Mouse (Mus musculus): ENCODE data around the gene Acot6. TPM values are rescaled to one million over a fixed set of nuclear protein-coding genes. Genes with fewer than 3 reads are reported as not detected.
"Not testable (repeated sequence)": the region's sequence is repeated elsewhere in the genome, so short reads cannot be mapped to it uniquely, and the experiment has no call there.

Acot6 gene
- polyA plus RNA-seq (2014; fragmentation: Nextera tagmentation; extraction: Ambion mirVana) = 1.5 and 1.9 TPM in 2 replicates

DNA sequence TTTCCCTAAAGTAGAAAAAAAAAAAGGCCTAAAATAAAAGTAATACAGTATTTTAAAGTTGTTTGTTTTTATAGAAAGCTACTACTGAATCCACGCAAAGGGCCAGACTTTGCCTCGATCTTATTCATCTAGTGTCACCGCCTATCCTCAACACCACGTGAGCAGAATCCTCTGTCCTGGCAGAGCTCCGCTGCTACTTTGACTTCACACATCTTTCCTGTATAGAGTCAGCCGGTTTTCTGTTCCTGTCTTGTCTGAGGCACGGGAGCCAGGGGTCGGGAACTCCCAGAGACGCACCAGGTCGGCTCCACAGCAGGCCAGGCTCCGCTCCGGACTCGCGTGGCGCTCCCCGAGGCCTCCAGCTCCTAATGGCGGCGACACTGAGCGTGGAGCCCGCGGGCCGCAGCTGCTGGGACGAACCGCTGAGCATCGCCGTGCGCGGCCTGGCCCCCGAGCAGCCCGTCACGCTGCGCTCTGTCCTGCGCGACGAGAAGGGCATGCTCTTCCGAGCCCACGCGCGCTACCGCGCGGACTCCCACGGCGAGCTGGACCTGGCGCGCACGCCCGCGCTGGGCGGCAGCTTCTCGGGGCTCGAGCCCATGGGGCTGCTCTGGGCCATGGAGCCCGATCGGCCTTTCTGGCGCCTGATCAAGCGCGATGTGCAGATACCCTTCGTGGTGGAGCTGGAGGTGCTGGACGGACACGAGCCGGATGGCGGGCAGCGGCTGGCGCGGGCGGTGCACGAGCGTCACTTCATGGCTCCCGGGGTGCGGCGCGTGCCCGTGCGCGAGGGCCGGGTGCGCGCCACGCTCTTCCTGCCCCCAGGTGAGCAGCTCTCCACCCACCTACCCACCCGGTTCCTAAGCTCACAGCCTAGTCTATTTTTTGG is at the start of gene Acot6:
Gene Acot6 (plus strand): TSS at position 51 of the 889 bp plus-strand sequence.
- Histone ChIP-seq H3K4me2 (ENCODE audit: low read length) (peak within 1 kb of the TSS; percentile 76), H3K4me3 (replicated peaks; ENCODE audit: low read depth, low read length) (peak within 1 kb of the TSS; percentile 46), H3K9ac (replicated peaks; ENCODE audit: low read length) (peak within 1 kb of the TSS; percentile 58), H3K27ac (replicated peaks; ENCODE audit: low read depth, low read length) (0 out of 2 replicates have a peak within 1 kb of the TSS, but pooled peaks have one; percentile 20)
- H3K27me3 ChIP-seq (ENCODE audit: control insufficient read depth, insufficient read depth, low read length); H3K36me3 ChIP-seq (ENCODE audit: control insufficient read depth, insufficient read depth, low read length); H3K9me3 ChIP-seq (ENCODE audit: control insufficient read depth, low read length); H3K4me1 ChIP-seq (ENCODE audit: control insufficient read depth, insufficient read depth, low read length): not testable (repeated sequence)
- WGBS = 2% methylated on average over 73 of the region's 80 CpGs
- DNase-seq = peak; percentile 74
- peak; percentile 62; the same call in 1 of the 2 replicates for ATAC-seq (ENCODE audit: low FRiP score, low TSS enrichment)

DNA sequence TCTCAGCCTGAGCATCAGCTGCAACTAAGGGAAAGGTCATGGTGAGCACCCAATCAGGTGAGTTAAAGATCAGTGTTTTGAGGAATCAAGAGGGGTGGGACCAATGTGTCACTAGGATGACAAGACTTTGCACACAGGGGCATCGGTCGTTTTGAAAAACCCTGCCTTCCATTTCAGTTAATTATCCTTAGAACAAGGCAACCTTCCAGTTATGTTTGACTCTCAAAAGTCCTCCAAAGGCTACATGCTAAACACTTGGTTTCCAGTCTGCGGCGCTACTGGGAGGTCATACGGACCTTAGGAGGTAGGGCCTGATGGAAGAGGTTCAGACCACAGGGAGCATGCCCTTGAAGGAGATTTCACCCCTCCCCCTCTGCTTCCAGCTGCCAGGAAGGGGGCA is 49.7 kb upstream of the Acot6 start:
- H3K9me3 ChIP-seq (ENCODE audit: control insufficient read depth, low read length); H3K4me2 ChIP-seq (ENCODE audit: low read length); H3K27me3 ChIP-seq (ENCODE audit: control insufficient read depth, insufficient read depth, low read length); H3K36me3 ChIP-seq (ENCODE audit: control insufficient read depth, insufficient read depth, low read length); DNase-seq; H3K4me3 ChIP-seq (replicated peaks; ENCODE audit: low read depth, low read length); H3K9ac ChIP-seq (replicated peaks; ENCODE audit: low read length); ATAC-seq (ENCODE audit: low FRiP score, low TSS enrichment); H3K27ac ChIP-seq (replicated peaks; ENCODE audit: low read depth, low read length); H3K4me1 ChIP-seq (ENCODE audit: control insufficient read depth, insufficient read depth, low read length): not testable (repeated sequence)
- WGBS = 89% methylated on average over 5 of the region's 5 CpGs

DNA sequence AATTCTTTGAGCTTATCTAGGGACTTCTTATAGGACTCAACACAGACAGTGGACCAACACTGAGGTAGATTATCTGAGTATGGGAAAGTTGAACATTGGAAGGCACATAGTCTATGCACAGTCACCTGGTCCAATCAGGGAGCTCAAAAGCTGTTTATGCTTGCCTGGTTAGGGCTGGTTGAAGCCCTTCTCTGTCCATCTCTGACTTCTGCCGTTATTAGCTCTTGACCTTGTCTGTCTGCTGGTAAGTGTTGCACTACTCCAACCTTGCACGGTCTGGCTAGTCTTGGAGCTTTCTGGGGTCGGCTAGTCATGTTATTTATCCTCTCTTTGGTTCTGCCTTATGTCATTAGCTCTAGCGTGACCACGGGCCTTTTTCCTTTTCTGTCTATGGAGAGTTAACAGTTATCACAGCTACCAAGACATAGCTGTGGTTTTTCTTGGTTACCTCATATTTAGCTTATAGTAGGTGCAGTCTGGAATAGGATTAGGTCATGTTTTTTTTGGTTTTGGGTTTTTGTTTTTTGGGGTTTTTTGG is 48.4 kb upstream of the Acot6 start, which contains the start of gene Acot3:
Gene Acot3 (plus strand): TSS at position 208 of the 538 bp plus-strand sequence.
- 72% methylated on average over 5 of the region's 5 CpGs for WGBS
- 0 out of 2 replicates have a peak within 1 kb of the TSS, but pooled peaks have one; percentile 47 for H3K9ac ChIP-seq (replicated peaks; ENCODE audit: low read length)
- H3K36me3 ChIP-seq (ENCODE audit: control insufficient read depth, insufficient read depth, low read length) = no peaks in the 10 kb centered on the region
- H3K27me3 ChIP-seq (ENCODE audit: control insufficient read depth, insufficient read depth, low read length) = peaks cover 4% of the 10 kb centered on the region
- peak within 1 kb of the TSS; percentile 62 for H3K4me2 ChIP-seq (ENCODE audit: low read length)
- no peaks in the 10 kb centered on the region for H3K9me3 ChIP-seq (ENCODE audit: control insufficient read depth, low read length)
- H3K4me1 ChIP-seq (ENCODE audit: control insufficient read depth, insufficient read depth, low read length) = 0 out of 2 replicates have a peak, but pooled peaks cover 3% of the 10 kb centered on the region
- no peak within 1 kb of the TSS for H3K27ac ChIP-seq (replicated peaks; ENCODE audit: low read depth, low read length)
- H3K4me3 ChIP-seq (replicated peaks; ENCODE audit: low read depth, low read length) = no peak within 1 kb of the TSS
- DNase-seq = no peak
- no peak for ATAC-seq (ENCODE audit: low FRiP score, low TSS enrichment)

DNA sequence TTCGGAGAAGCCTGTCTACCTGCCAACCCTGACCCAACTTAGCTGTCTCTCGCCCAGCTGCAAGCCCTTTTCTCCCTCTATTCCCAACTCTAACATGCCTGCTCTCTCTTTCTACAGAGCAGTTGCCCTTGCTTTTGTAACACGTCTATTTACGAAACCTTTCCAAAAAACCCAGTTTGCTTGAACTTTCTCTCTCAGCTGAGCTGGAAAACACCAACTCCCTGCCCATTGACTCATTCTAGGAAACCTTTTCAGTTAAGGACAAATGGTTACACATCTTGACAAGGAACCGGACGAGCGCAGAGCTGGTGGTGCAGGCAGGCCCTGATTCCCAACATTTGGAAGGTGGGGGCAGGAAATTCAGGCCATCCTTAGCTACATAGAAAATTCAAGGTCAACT is 47.8 kb upstream of the Acot6 start:
- peaks cover 4% of the 10 kb centered on the region for H3K27me3 ChIP-seq (ENCODE audit: control insufficient read depth, insufficient read depth, low read length)
- no peak for DNase-seq
- no peak overlapping the region for H3K9ac ChIP-seq (replicated peaks; ENCODE audit: low read length)
- 0 out of 2 replicates have a peak, but pooled peaks cover 3% of the 10 kb centered on the region for H3K4me1 ChIP-seq (ENCODE audit: control insufficient read depth, insufficient read depth, low read length)
- no peak overlapping the region for H3K27ac ChIP-seq (replicated peaks; ENCODE audit: low read depth, low read length)
- 89% methylated on average over 7 of the region's 7 CpGs for WGBS
- H3K4me3 ChIP-seq (replicated peaks; ENCODE audit: low read depth, low read length) = no peak overlapping the region
- no peaks in the 10 kb centered on the region for H3K9me3 ChIP-seq (ENCODE audit: control insufficient read depth, low read length)
- no peak for ATAC-seq (ENCODE audit: low FRiP score, low TSS enrichment)
- H3K36me3 ChIP-seq (ENCODE audit: control insufficient read depth, insufficient read depth, low read length) = no peaks in the 10 kb centered on the region
- H3K4me2 ChIP-seq (ENCODE audit: low read length) = no peak overlapping the region

DNA sequence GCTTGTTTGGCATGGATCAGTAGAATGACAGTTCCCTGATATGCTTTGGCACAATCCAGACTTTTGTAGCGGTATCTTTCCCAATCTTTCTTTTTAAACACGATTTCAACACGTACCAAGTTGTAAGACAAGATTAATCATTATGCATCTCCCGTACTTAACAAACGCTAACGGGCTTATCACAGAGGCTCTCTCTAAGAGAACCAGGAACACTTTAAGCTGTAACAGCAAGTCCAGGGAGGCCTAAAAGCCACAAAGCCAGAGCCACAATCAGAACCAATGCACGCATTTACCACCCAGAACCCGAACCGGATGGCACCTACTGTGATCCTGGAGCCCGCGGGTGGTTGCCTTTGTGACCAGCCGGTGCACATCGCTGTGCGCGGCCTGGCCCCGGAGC is 47.3 kb upstream of the Acot6 start:
- DNase-seq (peak; percentile 53), ATAC-seq (ENCODE audit: low FRiP score, low TSS enrichment) (no peak)
- no peaks in the 10 kb centered on the region for H3K36me3 ChIP-seq (ENCODE audit: control insufficient read depth, insufficient read depth, low read length)
- H3K9ac ChIP-seq (replicated peaks; ENCODE audit: low read length) = peak overlapping the region; percentile 47
- WGBS = 6% methylated on average over 16 of the region's 16 CpGs
- H3K4me1 ChIP-seq (ENCODE audit: control insufficient read depth, insufficient read depth, low read length) = 0 out of 2 replicates have a peak, but pooled peaks cover 3% of the 10 kb centered on the region
- H3K4me3 ChIP-seq (replicated peaks; ENCODE audit: low read depth, low read length) = peak overlapping the region; percentile 40
- no peak overlapping the region for H3K27ac ChIP-seq (replicated peaks; ENCODE audit: low read depth, low read length)
- peaks cover 4% of the 10 kb centered on the region for H3K27me3 ChIP-seq (ENCODE audit: control insufficient read depth, insufficient read depth, low read length)
- no peaks in the 10 kb centered on the region for H3K9me3 ChIP-seq (ENCODE audit: control insufficient read depth, low read length)
- peak overlapping the region; percentile 62 for H3K4me2 ChIP-seq (ENCODE audit: low read length)

DNA sequence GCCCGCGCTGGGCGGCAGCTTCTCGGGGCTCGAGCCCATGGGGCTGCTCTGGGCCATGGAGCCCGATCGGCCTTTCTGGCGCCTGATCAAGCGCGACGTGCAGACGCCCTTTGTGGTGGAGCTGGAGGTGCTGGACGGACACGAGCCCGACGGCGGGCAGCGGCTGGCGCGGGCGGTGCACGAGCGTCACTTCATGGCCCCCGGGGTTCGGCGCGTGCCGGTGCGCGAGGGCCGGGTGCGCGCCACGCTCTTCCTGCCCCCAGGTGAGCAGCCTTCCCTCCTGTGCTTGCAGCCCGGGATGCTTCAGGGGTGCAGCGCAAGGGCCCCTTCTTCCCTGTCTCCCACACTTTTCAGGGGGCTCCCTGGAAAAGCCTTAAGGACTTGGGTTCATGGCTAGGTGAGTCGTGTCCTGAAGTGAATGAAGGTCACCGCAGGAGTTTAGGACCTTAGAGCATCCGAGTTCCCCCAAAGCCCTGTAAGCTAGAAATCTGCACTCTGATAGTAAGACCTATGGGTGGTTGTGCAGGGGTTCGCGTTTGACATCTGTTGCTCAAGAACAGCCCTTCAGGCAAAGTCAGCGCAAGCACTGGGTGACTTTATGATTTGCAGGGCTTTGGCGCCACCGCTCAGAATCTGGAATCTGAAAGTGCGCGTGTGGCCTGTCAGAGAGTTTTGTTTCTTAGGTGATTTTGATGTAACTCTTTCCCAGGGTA is 46.6 kb upstream of the Acot6 start:
- Histone ChIP-seq H3K4me1 (ENCODE audit: control insufficient read depth, insufficient read depth, low read length) (0 out of 2 replicates have a peak, but pooled peaks cover 3% of the 10 kb centered on the region), H3K4me3 (replicated peaks; ENCODE audit: low read depth, low read length) (peak overlapping the region; percentile 40), H3K36me3 (ENCODE audit: control insufficient read depth, insufficient read depth, low read length) (no peaks in the 10 kb centered on the region), H3K27ac (replicated peaks; ENCODE audit: low read depth, low read length) (no peak overlapping the region), H3K9me3 (ENCODE audit: control insufficient read depth, low read length) (no peaks in the 10 kb centered on the region), H3K27me3 (ENCODE audit: control insufficient read depth, insufficient read depth, low read length) (peaks cover 4% of the 10 kb centered on the region), H3K4me2 (ENCODE audit: low read length) (peak overlapping the region; percentile 62), H3K9ac (replicated peaks; ENCODE audit: low read length) (peak overlapping the region; percentile 47)
- DNase-seq (peak; percentile 65), ATAC-seq (ENCODE audit: low FRiP score, low TSS enrichment) (no peak)
- 2% methylated on average over 40 of the region's 46 CpGs for WGBS

DNA sequence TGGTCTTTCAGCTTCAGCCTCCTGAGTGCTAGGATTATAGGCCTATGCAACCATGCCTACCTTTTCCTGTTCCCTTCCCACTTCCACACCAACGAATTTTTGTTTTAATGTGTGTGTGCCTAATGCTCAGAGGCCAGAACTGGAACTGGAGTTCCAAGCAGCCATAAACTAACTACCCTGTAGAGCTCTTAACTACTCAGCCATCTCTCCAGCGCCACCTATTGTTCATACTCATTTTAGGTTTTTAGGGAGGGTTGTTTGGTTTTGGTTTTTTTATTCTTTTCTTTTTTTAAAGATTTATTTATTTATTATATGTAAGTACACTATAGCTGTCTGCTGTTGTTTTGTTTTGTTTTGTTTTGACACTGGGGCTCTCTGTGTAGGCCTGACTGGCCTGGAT is 39.5 kb upstream of the Acot6 start:
- ATAC-seq (ENCODE audit: low FRiP score, low TSS enrichment) = no peak
- Histone ChIP-seq H3K27ac (replicated peaks; ENCODE audit: low read depth, low read length) (no peak overlapping the region), H3K27me3 (ENCODE audit: control insufficient read depth, insufficient read depth, low read length) (no peaks in the 10 kb centered on the region), H3K4me3 (replicated peaks; ENCODE audit: low read depth, low read length) (no peak overlapping the region), H3K4me1 (ENCODE audit: control insufficient read depth, insufficient read depth, low read length) (no peaks in the 10 kb centered on the region), H3K9ac (replicated peaks; ENCODE audit: low read length) (no peak overlapping the region), H3K9me3 (ENCODE audit: control insufficient read depth, low read length) (no peaks in the 10 kb centered on the region), H3K4me2 (ENCODE audit: low read length) (no peak overlapping the region), H3K36me3 (ENCODE audit: control insufficient read depth, insufficient read depth, low read length) (no peaks in the 10 kb centered on the region)
- peak; percentile 19 for DNase-seq
- 42% methylated on average over 2 of the region's 2 CpGs for WGBS

DNA sequence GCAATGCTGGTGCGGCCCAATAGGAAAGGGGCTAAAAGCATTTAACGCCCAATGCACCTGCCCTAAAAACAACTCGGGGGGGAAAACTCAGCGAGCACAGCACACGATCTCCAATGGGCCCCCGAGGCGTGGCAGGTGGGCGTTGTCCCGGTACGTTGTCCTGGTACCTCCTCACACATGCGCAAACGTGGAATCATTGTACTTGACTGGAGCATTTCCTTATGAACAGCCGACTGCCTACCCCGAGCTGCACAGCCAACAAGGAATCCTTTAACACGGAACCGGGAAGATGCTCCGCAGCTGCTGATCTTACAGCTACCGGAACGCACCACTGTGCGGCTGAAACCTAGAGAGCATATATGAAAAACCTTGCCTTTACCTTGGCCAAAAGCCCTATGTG is 38.1 kb upstream of the Acot6 start:
- H3K4me2 ChIP-seq (ENCODE audit: low read length) = no peak overlapping the region
- ATAC-seq (ENCODE audit: low FRiP score, low TSS enrichment) (no peak), DNase-seq (no peak)
- WGBS = 94% methylated on average over 20 of the region's 20 CpGs
- H3K27me3 ChIP-seq (ENCODE audit: control insufficient read depth, insufficient read depth, low read length) = no peaks in the 10 kb centered on the region
- H3K36me3 ChIP-seq (ENCODE audit: control insufficient read depth, insufficient read depth, low read length) = no peaks in the 10 kb centered on the region
- no peak overlapping the region for H3K9ac ChIP-seq (replicated peaks; ENCODE audit: low read length)
- no peaks in the 10 kb centered on the region for H3K4me1 ChIP-seq (ENCODE audit: control insufficient read depth, insufficient read depth, low read length)
- H3K9me3 ChIP-seq (ENCODE audit: control insufficient read depth, low read length) = no peaks in the 10 kb centered on the region
- H3K4me3 ChIP-seq (replicated peaks; ENCODE audit: low read depth, low read length) = no peak overlapping the region
- H3K27ac ChIP-seq (replicated peaks; ENCODE audit: low read depth, low read length) = no peak overlapping the region
